Mouse (Mus musculus): ENCODE measurements around the gene Csn1s2a.
"Not testable (repeated sequence)": the region's sequence is repeated elsewhere in the genome, so short reads cannot be mapped to it uniquely, and the experiment has no call there.

The Csn1s2a gene

DNA sequence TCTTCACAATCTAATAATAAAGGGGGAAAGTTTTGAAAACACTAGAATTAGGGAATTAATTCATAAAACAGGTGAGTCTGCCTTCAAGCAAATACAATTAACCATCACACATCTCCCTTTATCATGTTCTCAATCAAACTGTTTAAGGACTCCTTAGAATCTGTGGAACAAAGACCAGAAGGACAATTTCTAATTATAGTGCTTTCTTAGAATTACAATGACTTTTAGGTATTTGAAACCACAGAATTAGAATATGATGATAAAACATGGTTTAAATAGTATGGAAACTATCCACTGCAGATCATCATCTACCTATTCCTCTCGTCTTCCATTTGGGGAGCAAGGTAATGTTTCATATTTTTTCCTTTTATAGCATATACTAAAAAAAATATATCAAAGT lies at the start of gene Csn1s2a:
Gene Csn1s2a, plus strand, starts transcription at position 301 of the 400 bp plus-strand sequence.
- DNase-seq (ENCODE audit: low read depth in 1 of 2, low spot score in 2 of 2), result no peak

DNA sequence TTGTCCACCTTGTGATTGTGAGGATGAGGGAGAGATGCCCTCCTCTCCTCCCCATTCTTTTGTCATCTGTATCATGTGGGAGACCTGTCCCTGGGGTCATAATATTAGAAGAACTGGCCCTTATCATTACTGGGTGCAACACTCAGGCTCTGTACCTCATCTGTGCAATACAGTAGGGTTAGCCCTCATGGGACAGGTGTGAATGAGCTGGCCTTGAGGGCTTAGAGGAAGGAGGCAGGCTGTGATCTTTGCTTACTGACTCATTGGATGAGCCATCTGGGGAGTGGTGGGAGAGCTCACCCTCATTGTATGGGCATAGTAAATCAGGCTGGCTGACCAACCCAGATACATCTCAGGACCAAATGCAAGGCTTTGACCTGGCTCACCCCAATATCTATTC lies 39.5 kb upstream of the Csn1s2a start:
- no peak for DNase-seq (ENCODE audit: low read depth in 1 of 2, low spot score in 2 of 2)

DNA sequence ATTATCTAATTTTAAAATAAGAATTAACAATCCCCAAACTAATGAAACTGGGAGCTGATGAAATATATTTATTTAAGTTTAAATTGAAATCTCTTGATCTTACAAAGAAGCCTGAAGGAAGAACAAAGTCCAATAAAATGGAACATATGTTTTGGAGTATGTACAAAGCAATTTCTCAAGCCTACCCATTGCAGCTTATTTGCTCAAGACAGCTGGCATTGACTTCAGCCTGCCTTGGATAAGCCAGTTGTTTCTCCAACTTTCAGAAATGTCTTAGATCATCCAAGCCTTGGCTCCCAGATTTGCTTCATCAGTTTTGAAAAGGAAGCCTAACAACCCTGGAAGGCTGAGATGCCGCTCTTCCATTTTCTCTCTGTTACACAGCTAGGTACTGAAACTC lies 20.9 kb upstream of the Csn1s2a start:
- DNase-seq (ENCODE audit: low read depth in 1 of 2, low spot score in 2 of 2), result no peak

DNA sequence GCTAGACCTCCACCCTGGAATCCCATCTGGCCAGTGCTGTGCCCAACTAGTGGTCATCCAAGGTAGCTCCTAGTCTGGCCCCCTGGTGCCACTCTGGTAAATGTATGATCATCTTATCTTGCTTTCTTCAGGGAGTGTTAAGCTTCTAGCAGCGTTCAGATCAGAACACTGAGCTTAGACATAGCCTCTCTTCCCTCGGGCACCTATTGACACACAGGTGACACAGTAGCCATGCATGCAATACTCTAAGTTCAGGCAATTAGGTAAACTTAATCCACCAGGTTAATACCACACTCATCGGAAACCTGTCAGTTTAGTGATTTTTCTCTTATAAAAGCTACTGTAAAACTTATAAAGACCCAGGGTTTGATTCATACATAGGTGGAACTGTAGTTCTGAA lies 9.8 kb upstream of the Csn1s2a start:
- no peak for DNase-seq (ENCODE audit: low read depth in 1 of 2, low spot score in 2 of 2)

DNA sequence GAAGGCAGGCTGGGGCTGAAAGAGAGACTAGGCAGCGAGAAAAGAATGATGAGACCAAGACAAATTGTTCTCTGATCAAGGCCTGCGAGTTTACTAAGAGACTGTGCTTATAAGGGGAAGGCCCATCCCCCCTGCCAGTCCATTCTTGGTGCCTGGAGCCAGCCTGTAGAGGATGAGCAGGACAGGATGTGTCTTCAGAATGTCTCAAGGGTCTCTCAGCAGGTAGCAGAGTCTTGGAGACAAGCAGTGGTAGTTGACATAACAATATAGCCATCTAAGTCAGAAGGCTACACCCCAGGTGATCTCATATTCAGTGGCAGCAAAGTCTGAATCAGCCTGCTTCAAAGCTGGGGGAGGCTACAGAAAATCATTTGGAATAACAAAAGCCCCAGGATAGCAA lies 2.2 kb upstream of the Csn1s2a start:
- not testable (repeated sequence) for DNase-seq (ENCODE audit: low read depth in 1 of 2, low spot score in 2 of 2)

DNA sequence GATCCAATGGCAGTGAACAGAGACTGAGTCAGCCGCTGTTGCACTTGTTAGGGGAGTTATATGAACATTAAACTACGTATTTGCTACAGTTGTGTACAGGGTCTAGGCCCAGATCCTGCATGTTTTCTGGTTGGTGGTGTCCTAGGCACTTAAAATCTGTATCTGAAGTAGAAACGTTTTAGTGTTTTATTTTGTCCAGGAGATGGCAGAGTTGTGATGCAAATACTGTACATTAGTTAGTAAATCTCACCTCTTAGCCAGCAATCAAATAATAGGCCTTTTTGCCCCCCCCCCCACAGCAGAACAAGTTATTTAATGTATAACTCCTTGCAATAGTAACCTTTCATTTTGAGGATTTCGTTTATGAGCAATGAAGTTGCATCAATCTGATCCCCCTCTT lies 8.4 kb downstream of the Csn1s2a start:
- DNase-seq (ENCODE audit: low read depth in 1 of 2, low spot score in 2 of 2), result no peak

DNA sequence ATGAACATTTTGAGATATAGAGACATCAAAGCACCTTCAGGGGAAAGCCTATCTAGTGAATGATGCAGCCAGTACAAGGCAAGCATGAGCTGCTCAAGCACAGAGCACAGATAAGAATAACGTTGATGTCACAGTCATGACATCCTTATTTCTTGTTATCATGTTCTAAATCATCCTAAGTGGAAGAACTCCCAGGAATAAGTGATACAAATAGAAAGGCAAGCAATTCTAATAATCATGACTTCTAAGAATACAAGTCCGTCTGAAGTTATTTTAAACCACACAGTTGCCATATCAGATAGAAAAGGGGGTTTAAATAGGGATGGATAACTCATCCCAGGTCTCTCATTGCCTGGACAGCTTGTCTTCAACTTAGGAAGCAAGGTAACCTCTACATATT lies 33.4 kb downstream of the Csn1s2a start, which contains the start of gene Csn1s2b:
Gene Csn1s2b, plus strand, starts transcription at position 301 of the 400 bp plus-strand sequence.
- no peak for DNase-seq (ENCODE audit: low read depth in 1 of 2, low spot score in 2 of 2)

DNA sequence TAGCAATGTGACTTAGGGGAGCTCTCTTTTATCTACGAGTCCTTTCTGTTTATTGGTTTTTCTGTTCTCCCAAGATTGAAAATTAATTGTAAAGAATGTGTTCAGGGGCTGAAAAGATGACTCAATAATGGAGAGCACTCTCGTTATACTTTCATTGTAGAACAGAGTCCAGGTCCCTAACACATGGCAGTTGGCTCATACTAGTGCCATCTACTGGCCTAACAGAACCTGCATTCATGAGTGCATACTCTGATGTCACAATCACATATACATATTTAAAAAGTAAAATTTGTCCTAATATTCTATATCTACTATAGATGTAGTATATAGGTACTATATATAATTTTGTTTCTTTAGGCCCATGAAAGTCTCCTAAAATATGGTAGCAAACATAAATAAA lies 34.9 kb downstream of the Csn1s2a start:
- no peak for DNase-seq (ENCODE audit: low read depth in 1 of 2, low spot score in 2 of 2)

DNA sequence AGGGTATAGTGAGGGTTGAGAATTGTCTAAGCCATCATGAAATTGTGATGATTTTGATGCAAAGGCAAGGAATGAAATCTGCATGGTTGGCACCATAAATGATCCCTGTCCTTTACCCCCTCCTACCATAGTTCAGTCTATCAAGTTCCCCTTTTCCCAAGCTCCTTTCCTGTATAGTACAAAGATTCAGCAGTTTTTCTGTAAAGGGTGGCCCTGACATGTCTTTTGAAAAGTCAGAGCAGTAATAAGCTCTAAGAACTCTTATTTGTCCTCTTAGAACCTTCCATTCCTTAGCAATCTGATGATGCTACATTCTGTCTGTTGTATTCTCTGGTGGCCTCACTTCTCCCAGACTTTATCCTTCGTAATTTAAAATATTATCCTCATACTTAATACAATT lies 51.0 kb downstream of the Csn1s2a start, which contains the start of gene Prr27:
Gene Prr27, plus strand, starts transcription at position 301 of the 400 bp plus-strand sequence.
- DNase-seq (ENCODE audit: low read depth in 1 of 2, low spot score in 2 of 2), result no peak

Data from monocyte, adult 2 months (primary cell).